Comparison of ENCODE assay signal across 9 mouse cellular contexts in the genomic region with DNA sequence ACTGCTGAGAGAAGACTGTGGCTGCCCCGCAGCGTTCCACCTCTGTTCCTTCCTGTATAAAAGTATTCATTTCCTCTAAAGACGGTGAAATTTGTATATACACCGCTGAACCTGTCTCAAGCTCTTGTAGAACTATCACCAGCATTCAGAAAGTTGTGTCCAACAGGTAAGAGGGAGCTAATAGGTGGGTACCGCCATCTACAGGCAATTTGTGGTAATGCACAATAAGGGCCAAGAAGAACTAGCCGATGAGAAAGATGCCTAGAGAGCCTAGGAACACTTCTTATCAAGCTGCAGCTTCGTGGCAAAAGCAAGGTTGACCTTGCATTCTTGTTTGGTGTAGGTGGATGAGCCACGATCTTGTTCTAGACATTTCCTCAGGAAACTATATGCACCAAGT.
DNase-seq lines count a peak whose midpoint lies in the region; ATAC-seq and TF ChIP-seq lines count a peak whose summit lies in the region.
"Had no signal": no experiment of that assay in that cellular context is flagged by ENCODE, and none has a peak within 500 bp of the region (broad histone marks: within the 10 kb centered on the region; RNA-seq: fewer than 3 reads in every experiment).

No protein-coding gene starts in this region.

- WGBS in midbrain, embryonic 10.5 days: 10% methylated on average over 8 of the region's 8 CpGs
- 9% methylated on average over 8 of the region's 8 CpGs for WGBS in midbrain, embryonic 16.5 days
- WGBS in heart, postnatal 0 days: 4% methylated on average over 8 of the region's 8 CpGs

- no peaks in the 10 kb centered on the region for H3K36me3 ChIP-seq in midbrain, embryonic 10.5 days
- no peaks in the 10 kb centered on the region for H3K36me3 ChIP-seq in midbrain, embryonic 16.5 days (ENCODE audit: control insufficient read depth, insufficient read depth, low read length)
- no peaks in the 10 kb centered on the region for H3K36me3 ChIP-seq in heart, postnatal 0 days (replicated peaks; ENCODE audit: control insufficient read depth, insufficient read depth, low read length)

- no peak overlapping the region for H3K9ac ChIP-seq in midbrain, embryonic 16.5 days (ENCODE audit: low read depth, low read length)
- H3K9ac ChIP-seq in heart, postnatal 0 days (replicated peaks; ENCODE audit: low read depth, low read length): no peak overlapping the region

- no peaks in the 10 kb centered on the region; the same call in 1 of the 2 replicates for H3K27me3 ChIP-seq in midbrain, embryonic 10.5 days (ENCODE audit: low read depth, poor library complexity, severe bottlenecking)
- H3K27me3 ChIP-seq in midbrain, embryonic 16.5 days (ENCODE audit: control insufficient read depth, insufficient read depth, low read depth, low read length): 0 out of 2 replicates have a peak, but pooled peaks cover 2% of the 10 kb centered on the region
- H3K27me3 ChIP-seq in heart, postnatal 0 days (ENCODE audit: control insufficient read depth, insufficient read depth, low read length): no peaks in the 10 kb centered on the region

- TF ChIP-seq CTCF in heart, postnatal 0 days (IDR thresholded peaks at IDR 0.05; ENCODE audit: low read depth): peak; percentile 99

- H3K4me3 ChIP-seq in midbrain, embryonic 10.5 days: no peak overlapping the region
- H3K4me3 ChIP-seq in midbrain, embryonic 16.5 days (ENCODE audit: low read depth, low read length): no peak overlapping the region
- no peak overlapping the region for H3K4me3 ChIP-seq in heart, postnatal 0 days (ENCODE audit: low read depth, low read length)
- H3K4me3 ChIP-seq: erythroblast, embryonic 14.5 days had no signal

- H3K4me1 ChIP-seq in midbrain, embryonic 10.5 days: no peaks in the 10 kb centered on the region
- no peaks in the 10 kb centered on the region for H3K4me1 ChIP-seq in midbrain, embryonic 16.5 days (ENCODE audit: control insufficient read depth, insufficient read depth, low read length)
- H3K4me1 ChIP-seq in heart, postnatal 0 days (ENCODE audit: control insufficient read depth, insufficient read depth): peaks cover 5% of the 10 kb centered on the region; the same call in 1 of the 2 replicates

- DNase-seq in midbrain, embryonic 10.5 days (ENCODE audit: low spot score): peak; percentile 59
- peak; percentile 46 for DNase-seq in adrenal gland, adult 2 months
- DNase-seq in embryo, embryonic 9.5 days (ENCODE audit: extremely low spot score): peak; percentile 73
- peak; percentile 72 for DNase-seq in heart, postnatal 0 days (ENCODE audit: low spot score)
- peak; percentile 51 for DNase-seq in layer of hippocampus, adult 9-11 months
- peak; percentile 35 for DNase-seq in telencephalon, adult 2 months (ENCODE audit: low read depth, low spot score)

- H3K9me3 ChIP-seq in midbrain, embryonic 10.5 days (replicated peaks): no peaks in the 10 kb centered on the region
- no peaks in the 10 kb centered on the region for H3K9me3 ChIP-seq in midbrain, embryonic 16.5 days (replicated peaks; ENCODE audit: control insufficient read depth, low read length, poor library complexity, severe bottlenecking)
- H3K9me3 ChIP-seq in heart, postnatal 0 days (replicated peaks; ENCODE audit: control insufficient read depth, low read length): no peaks in the 10 kb centered on the region

- no peak overlapping the region for H3K27ac ChIP-seq in midbrain, embryonic 10.5 days (replicated peaks)
- no peak overlapping the region for H3K27ac ChIP-seq in midbrain, embryonic 16.5 days (ENCODE audit: low read length)
- no peak overlapping the region for H3K27ac ChIP-seq in heart, postnatal 0 days (ENCODE audit: low read depth)

- H3K4me2 ChIP-seq in midbrain, embryonic 16.5 days (ENCODE audit: low read length): no peak overlapping the region
- H3K4me2 ChIP-seq in heart, postnatal 0 days (ENCODE audit: low read depth, low read length): no peak overlapping the region

- ATAC-seq in midbrain, embryonic 16.5 days: no peak
- peak; percentile 60 for ATAC-seq in heart, postnatal 0 days (ENCODE audit: insufficient read depth, low read depth)
- peak; percentile 41; the same call in 1 of the 2 replicates for ATAC-seq in megakaryocyte-erythroid progenitor cell, adult 5-6 weeks (replicated peaks; ENCODE audit: low FRiP score, low TSS enrichment, poor library complexity, severe bottlenecking)

- no peak for TF ChIP-seq EP300 in heart, postnatal 0 days (IDR thresholded peaks at IDR 0.05; ENCODE audit: low read depth)
